Comparison of ENCODE assay signal across 14 mouse cellular contexts in the genomic region with DNA sequence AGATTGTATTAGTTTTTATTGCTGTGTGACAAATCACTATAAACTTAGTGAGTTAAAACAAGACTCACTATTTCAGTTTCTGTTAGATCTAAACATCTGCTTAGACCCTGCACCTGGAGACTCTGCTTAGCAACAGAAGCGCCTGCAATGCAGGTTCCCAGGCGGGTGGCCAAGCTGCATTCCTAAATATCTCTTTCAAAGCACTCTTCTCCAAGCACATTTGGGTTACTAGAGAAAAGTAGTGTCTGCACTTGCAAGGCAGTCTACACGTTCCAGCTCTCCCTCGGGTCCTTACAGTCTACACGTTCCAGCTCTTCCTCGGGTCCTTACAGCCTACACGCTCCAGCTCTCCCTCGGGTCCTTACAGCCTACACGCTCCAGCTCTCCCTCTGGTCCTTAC. TPM values are rescaled to one million over a fixed set of nuclear protein-coding genes. Genes with fewer than 3 reads are reported as not detected.
A peak's percentile ranks its signal among the peaks of the same experiment; 100 is the strongest.
DNase-seq lines count a peak whose midpoint lies in the region.
"Had no signal": no experiment of that assay in that cellular context is flagged by ENCODE, and none has a peak within 500 bp of the region (broad histone marks: within the 10 kb centered on the region; RNA-seq: fewer than 3 reads in every experiment).

No protein-coding gene starts in this region.

- peak; percentile 23 to 31 for DNase-seq in left cerebral cortex, postnatal 14 days (ENCODE audit: low spot score in 2 of 2)
- no peak for DNase-seq in left cerebral cortex, adult 11 months (ENCODE audit: low spot score)
- DNase-seq in right cerebral cortex, adult 18-20 months, result peak; percentile 19
- DNase-seq in right cerebral cortex, postnatal 25 days, result no peak
- DNase-seq in A20 (ENCODE audit: low read depth, low spot score), result peak; percentile 45
- DNase-seq in Muller cell, postnatal 12 days (ENCODE audit: inconsistent ontology term), result peak; percentile 46
- no peak for DNase-seq in kidney, adult 11 months
- DNase-seq: adrenal gland, postnatal 14 days; B cell, adult 2 months; cerebellum, adult 2 months; cerebellum, postnatal 10 days; gastrocnemius, postnatal 14 days; heart, adult 2 months; heart, postnatal 14 days had no signal

- intact Hi-C loops in left cerebral cortex, postnatal 14 days (cut with DNase I), result no loop called here

RNA-seq across cellular contexts. Expression of gene Stxbp5, which starts 44.1 kb away (rescaled TPM):
- 100 to 1,000 TPM in 1 of 2 experiments, 10 to 100 TPM in 1; 97.2 to 101 TPM for total RNA-seq in left cerebral cortex, postnatal 14 days (2021)

Comparison
In these comparisons a context has a peak if more than half of its experiments do, and no peak if none do; other contexts are left out.
1. DNase-seq: peak in left cerebral cortex, postnatal 14 days (2 of 2), right cerebral cortex, adult 18-20 months (single experiment), A20 (single experiment) and Muller cell, postnatal 12 days (single experiment); none in left cerebral cortex, adult 11 months (single experiment), right cerebral cortex, postnatal 25 days (single experiment) and kidney, adult 11 months (single experiment).